Mouse (Mus musculus): ENCODE measurements around the gene Gm21885.

Gm21885 gene

DNA sequence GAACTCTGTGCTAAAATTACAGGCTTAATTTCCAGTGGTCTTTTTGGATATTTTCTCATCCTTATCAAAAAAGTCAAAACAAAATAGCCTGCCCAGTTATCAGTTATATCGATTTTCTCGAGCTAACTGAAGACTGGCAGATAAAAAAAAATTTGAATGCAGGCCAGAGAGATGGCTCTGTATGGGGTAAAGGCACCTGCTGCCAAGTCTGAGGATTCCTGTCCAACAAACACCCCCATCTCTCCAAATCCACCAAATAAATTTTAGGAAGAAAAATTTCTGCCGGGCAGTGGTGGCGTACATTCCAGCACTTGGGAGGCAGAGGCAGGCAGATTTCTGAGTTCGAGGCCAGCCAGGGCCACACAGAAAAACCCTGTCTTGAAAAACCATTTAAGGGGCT lies 36.4 kb downstream of the Gm21885 start:
- no peak for DNase-seq (ENCODE audit: low read depth, low spot score)

GRCm38 (mm10) chr11:94320969-94321930 lies 39.6 kb downstream of the Gm21885 start:
- DNase-seq (ENCODE audit: low read depth, low spot score): peak; percentile 51

DNA sequence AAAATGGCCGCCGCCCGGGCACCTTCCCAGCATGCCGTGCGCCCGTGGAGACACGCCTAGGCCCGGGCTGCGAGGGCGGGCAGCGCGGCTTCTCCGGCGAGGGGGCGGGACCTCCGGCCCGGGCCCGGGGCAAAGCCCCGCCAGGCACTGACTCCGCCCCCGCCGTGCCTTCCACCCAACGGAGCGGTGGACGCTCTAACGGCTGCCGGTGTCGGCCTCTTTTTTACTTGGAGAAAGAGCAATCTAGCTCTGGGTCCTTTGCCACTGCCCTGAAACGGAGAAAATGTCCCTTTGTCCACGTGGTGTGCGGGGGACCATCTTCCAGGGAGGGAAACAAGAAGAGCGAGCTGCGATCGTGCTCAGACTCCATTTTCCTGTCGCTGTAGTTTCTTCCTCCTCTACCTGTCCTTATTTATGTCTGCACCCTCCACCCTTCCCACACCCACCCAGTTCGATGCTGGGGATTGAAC lies 40.3 kb downstream of the Gm21885 start, which contains the start of gene Luc7l3:
Gene Luc7l3 (minus strand): TSS at position 58 of the 470 bp plus-strand sequence.
- DNase-seq (ENCODE audit: low read depth, low spot score): peak; percentile 87

DNA sequence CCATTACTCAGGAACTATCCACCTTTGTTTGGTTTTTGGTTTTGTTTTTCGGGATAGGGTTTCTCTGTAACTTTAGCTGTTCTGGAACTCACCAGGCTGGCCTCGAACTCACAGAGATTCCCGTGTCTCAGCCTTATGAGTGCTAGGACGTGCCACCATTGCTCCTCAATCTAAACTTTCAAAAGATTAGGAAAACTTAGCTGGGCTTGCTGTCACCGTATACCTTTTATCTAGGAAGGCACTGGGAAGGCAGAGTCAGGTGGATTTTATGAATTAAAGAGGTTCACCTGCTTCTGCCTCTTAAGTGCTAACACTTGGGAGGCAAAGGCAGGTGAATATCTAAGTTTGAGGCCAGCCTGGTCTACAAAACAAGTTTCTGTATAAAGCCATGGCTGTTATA lies 41.0 kb downstream of the Gm21885 start:
- DNase-seq (ENCODE audit: low read depth, low spot score): peak; percentile 33

DNA sequence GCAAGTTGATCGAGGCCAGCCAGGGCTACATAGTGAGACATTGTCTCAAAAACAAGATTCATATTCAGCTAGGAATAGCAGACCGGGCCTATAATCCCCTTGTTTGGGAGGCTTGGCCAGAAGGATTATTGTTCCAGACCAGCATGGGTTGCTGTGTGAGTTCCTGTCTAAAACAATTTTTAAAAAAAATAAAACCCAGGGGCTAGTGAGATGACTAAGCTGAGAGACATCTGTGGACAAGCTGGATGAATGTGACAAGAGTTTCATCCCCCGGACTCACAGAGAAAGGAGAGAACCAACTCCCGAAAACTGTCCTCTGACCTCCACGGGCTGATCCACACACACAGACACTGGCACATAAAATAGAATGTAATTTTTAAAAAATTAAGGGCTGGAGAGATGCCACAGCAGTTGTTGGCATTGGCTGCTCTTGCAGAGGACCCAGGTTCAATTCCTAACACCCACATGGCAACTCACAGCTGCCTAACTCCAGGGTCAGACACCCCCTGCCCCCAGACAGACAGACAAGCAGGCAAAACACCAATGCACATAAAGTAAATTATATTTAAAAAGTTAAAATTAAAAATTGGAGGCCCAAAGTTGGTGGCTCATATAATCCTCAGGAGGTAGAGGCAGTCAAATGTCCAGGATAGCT lies 41.7 kb downstream of the Gm21885 start:
- peak; percentile 76 for DNase-seq (ENCODE audit: low read depth, low spot score)

DNA sequence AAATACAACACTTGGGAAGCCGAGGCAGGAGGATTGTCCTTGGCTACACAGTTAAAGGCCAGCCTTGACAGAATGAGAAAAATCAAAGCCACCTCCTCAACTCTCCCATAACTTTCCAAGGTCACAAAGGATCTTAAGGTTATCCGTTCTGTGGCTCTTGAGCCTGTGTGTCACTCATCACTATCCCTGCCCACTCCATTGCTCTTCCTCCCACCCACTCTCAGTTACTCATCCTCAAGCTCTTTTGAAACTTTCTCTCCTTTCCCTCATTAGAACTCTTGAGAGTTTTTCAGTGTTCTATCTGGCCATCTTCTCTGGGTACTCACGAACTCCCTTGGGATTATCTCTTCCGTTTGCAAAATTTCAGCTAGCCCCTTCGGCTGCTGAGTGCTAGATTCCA lies 42.9 kb downstream of the Gm21885 start:
- no peak for DNase-seq (ENCODE audit: low read depth, low spot score)

DNA sequence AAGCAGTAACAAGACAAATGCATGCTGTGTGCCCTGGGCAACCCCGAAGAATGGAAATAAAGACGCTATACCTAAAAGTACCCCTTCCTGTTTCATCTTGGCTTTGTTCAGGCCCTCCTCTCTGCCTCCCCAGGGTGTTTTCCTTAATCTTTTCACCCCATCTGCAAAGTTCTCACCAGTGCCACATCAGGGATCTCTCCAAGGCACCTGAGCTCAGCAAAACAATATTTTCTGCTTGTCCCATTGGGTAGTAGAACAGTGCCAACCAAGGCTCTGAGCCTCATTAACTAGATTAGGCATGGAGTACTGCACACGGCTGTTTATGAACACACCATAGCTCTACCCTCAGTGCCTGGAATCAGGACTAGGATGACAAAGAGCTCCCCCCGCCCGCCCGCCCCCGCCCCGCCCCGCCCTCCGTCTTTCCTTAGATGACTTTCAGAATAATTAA lies 45.3 kb downstream of the Gm21885 start:
- DNase-seq (ENCODE audit: low read depth, low spot score): peak; percentile 49

DNA sequence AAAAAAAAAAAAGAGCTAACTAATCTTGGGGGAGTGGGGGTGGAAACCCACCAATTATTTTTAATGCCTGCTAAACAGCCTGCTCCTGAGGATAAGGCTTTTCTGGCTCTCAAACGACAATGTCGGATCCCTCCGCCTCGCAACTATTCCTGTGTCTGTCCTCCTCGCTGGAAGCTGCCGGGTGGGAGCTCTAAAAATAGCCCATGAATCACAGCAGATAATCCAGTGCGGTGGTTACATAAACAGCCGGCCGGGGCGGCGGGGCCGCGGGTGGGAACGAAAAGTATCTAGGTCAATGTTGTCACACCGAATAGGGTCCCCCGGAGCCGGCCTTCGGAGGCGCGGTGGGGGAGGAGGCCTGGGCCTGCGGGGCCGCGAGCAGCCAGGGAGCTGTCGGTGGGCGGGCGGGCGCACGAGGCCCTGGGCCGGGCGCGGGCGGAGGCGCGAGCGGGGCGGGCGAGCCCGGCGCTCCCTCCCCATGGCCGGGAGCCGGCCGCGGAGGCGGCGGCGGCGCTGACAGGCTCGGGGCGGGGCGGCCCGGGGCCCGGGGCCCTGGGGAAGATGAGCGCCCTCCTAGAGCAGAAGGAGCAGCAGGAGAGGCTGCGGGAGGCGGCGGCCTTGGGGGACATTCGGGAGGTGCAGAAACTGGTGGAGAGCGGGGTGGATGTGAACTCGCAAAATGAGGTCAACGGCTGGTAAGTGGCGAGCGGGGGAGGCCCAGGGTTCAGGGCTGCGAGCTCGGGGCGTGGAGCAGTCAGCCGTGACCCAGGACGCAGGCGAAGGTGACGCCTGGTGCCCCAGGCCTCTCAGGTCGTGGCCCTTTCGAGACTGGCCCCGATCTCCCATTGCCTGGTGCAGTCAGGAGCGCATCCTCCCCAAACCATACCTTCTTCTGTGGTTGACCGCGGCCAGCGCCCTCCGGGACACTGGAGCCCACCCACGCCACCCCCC lies 46.3 kb downstream of the Gm21885 start, which contains the start of gene Ankrd40:
Gene Ankrd40 (plus strand): TSS at position 309 of the 951 bp plus-strand sequence.
- peak; percentile 95 for DNase-seq (ENCODE audit: low read depth, low spot score)

DNA sequence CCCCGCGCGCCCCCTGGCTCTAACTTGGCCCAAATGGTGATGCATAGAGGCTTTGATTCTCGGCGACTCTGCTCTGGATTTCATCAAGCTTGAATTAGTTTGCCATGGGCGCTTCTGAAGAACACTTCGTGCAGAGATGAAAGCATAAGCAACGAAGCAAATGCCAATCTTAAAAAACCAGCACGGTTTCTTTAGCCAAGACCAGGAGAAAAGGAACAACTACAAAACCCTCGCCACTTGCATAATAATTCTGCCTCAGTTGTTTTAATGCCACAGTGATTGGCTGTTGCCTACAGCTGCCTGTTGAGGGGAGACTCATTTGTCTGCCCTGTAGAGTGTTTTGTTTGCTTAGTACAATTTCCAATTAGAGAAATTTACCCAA lies 47.0 kb downstream of the Gm21885 start:
- peak; percentile 48 for DNase-seq (ENCODE audit: low read depth, low spot score)

DNA sequence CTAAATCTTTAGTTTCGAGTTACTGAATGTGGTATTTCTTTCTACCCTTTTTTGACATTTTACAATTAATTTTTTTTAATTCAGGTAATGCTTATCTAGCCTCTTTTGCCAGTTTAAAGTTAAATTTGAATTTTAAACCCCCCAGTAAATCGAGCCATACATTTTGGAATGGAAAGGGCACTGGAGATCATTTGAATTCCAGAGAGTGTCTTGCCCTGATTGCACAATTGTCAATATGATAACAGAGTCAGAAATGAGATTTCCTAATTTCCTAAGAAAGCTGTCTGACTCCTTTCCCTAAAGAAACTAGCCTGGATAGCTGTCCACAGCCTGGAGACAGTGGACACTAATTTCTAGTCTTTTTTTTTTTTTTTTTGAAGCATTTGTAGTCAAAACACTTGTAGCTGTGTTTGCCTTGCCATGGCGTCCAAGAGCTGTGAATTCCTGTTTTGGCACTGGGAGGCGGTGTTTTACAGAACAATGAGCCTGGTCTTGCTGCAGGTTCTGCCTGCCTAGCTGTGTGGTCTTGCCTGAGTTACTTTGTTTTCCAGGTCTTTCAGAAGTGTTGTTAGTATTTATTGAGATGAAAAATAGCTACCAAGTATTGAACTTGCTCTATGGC lies 47.7 kb downstream of the Gm21885 start:
- peak; percentile 93 for DNase-seq (ENCODE audit: low read depth, low spot score)

GRCm38 (mm10) chr11:94330211-94330610 lies 48.5 kb downstream of the Gm21885 start:
- no peak for DNase-seq (ENCODE audit: low read depth, low spot score)

DNA sequence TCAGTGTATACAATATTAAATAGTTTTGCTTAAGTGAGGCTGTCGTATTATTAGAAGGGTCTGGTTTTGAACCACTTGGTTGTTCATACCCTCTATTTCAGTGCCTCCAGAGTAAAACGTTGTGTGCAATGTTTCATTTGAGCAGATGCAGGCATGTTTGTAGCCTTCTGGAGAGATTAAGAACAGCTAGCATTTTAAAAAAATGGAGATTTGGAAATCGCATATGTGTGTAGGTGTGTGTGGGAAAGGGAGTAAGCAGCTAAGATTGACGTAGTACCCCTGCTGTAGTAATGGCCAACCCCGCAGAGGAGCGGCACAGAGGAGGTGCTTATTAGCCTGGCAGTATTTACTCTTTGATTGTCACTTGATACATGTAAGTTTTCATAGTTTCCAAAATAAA lies 51.1 kb downstream of the Gm21885 start:
- no peak for DNase-seq (ENCODE audit: low read depth, low spot score)

DNA sequence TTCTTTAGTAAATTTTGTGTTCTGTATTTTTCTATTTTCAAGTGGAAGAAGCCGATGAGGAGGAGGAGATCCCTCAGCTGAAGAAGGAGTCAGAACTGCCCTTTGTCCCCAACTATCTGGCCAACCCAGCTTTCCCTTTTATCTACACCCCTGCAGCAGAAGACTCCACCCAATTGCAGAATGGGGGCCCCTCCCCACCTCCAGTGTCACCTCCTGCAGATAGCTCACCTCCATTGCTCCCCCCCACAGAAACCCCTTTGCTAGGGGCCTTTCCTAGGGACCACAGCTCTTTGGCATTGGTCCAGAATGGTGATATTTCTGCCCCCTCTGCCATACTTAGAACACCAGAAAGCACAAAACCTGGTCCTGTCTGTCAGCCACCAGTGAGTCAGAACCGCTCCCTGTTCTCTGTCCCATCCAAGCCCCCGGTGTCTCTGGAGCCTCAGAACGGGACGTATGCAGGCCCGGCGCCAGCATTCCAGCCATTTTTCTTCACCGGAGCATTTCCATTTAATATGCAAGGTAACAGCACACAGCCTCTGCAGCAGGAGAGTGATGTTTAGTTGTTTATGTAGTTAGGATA lies 52.8 kb downstream of the Gm21885 start:
- peak; percentile 47 for DNase-seq (ENCODE audit: low read depth, low spot score)

All from 3T3-L1 (cell line).